Mouse (Mus musculus): ENCODE data around the gene Ppp2r5d. TPM values are rescaled to one million over a fixed set of nuclear protein-coding genes. Genes with fewer than 3 reads are reported as not detected.

Ppp2r5d gene
- polyA plus RNA-seq, 1 experiment from 2014 or later, result 57.7 TPM

GRCm38 (mm10) chr17:46678911-46679310 is 26.0 kb downstream of the Ppp2r5d start:
- Histone ChIP-seq H3K36me3 (peaks cover 57% of the 10 kb centered on the region), H3K27me3 (replicated peaks) (no peaks in the 10 kb centered on the region), H3K4me3 (peak overlapping the region; percentile 97), H3K27ac (replicated peaks) (peak overlapping the region; percentile 96), H3K4me2 (peak overlapping the region; percentile 87), H3K9ac (peak overlapping the region; percentile 96), H3K9me3 (no peaks in the 10 kb centered on the region), H3K4me1 (peaks cover 48% of the 10 kb centered on the region)
- ATAC-seq (ENCODE audit: extremely low read depth, insufficient number of reproducible peaks, low FRiP score, low TSS enrichment), result no peak
- 21% methylated on average over 9 of the region's 9 CpGs for WGBS

DNA sequence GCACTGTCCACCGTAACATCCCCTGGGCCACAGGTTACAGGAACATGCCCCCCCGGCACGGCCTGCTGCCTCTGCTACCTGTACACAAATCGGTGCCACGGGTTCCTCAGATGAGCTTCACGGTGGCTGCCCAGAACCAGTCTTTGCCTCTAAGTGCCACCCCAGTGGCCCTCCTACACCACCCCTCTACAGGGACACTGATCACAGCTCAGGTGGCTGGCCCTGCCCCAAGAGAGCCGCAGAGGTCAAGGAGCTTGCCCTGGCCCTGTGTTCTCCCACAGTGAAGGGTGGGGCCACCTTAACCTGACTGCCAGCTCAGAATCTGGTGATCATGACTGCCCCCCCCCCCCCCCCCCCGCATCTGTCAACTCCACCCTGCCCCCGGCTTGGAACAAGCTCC is 26.5 kb downstream of the Ppp2r5d start, which contains the start of gene Mea1:
Mea1 (plus strand) TSS at position 378 of the 400 bp plus-strand sequence.
- ATAC-seq (ENCODE audit: extremely low read depth, insufficient number of reproducible peaks, low FRiP score, low TSS enrichment), result no peak
- H3K9ac ChIP-seq, result peak within 1 kb of the TSS; percentile 96
- peak within 1 kb of the TSS; percentile 87 for H3K4me2 ChIP-seq
- H3K27ac ChIP-seq (replicated peaks), result peak within 1 kb of the TSS; percentile 96
- H3K27me3 ChIP-seq (replicated peaks), result no peaks in the 10 kb centered on the region
- WGBS, result 68% methylated on average over 9 of the region's 9 CpGs
- H3K4me3 ChIP-seq, result peak within 1 kb of the TSS; percentile 97
- H3K36me3 ChIP-seq, result peaks cover 52% of the 10 kb centered on the region
- H3K4me1 ChIP-seq, result peaks cover 46% of the 10 kb centered on the region
- no peaks in the 10 kb centered on the region for H3K9me3 ChIP-seq

DNA sequence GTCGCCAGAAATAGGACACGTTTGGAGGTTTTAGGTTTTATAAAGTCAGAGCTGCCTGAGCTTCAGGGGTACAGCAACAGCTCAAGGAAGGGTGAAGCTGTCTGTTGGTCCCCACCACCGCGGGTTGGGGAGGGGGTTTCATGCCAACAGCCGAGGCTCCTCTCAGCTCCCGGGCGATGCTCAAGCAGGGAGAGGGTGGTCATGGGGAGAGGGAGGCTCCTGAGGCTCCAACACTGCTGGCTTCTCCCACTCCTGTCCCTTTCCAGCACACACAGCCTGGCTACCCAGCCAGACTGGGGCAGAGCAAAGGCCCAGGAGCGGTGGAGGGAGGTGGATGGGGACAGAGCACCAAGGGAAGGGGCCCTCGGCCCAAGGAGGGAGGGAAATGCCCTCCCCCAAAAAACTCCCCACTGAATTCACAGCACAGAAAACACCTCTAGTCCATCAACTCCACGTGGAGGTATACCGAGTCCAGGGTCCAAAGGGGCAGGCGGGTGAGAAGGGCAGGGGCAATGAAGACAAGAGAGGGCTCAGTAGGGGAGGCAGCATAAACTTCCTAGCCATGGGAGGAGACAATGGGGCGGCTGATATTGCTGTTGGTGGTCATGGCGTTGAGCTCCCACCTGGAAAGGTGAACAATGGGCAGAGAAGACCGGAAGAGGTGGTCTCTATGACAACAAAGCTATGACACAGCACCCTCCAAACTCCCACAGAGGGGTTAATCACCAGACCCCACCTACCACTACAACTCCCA is 30.2 kb downstream of the Ppp2r5d start:
- peaks cover 43% of the 10 kb centered on the region for H3K4me1 ChIP-seq
- ATAC-seq (ENCODE audit: extremely low read depth, insufficient number of reproducible peaks, low FRiP score, low TSS enrichment), result no peak
- H3K27me3 ChIP-seq (replicated peaks), result no peaks in the 10 kb centered on the region
- peaks cover 64% of the 10 kb centered on the region for H3K36me3 ChIP-seq
- H3K9ac ChIP-seq, result peak overlapping the region; percentile 92
- peak overlapping the region; percentile 85 for H3K27ac ChIP-seq (replicated peaks)
- H3K4me2 ChIP-seq, result peak overlapping the region; percentile 81
- WGBS, result 22% methylated on average over 15 of the region's 15 CpGs
- H3K4me3 ChIP-seq, result peak overlapping the region; percentile 83
- no peaks in the 10 kb centered on the region for H3K9me3 ChIP-seq

DNA sequence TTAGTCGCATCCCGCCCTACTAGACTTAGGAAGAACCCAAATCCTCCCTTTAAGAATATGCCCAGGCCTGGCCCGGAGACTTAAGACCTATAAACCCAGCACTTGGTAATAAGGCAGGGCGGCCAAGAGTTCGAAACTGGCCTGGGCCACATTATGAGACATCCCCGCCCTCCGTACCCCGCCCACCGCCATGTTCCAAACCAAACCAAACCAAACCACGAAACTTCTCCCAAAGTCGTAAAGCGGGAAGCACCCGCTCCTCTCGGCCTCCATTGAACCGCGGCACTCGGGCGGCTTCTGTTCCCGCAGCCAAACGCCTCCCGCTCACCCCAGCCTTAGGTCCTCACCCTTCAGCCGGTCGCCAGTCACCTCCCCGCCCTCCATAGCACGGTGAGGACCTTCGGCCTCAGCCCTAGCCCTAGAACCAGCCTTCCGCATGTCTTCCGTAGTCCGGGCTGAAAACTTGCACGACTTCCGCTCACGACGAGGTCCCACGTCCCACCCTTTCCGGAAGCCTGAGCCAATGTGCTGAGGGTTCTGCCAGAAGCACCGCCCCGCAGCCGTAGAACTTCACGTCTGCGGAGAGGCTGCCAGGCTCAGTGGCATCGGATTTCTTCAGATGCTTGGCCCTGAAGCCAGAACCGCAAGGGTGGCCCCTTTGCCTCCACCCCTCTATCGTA is 30.9 kb downstream of the Ppp2r5d start, which contains the start of gene Rrp36:
Rrp36 (minus strand) TSS at position 503 of the 680 bp plus-strand sequence.
- H3K36me3 ChIP-seq, result peaks cover 71% of the 10 kb centered on the region
- peak within 1 kb of the TSS; percentile 92 for H3K9ac ChIP-seq
- H3K4me1 ChIP-seq, result peaks cover 36% of the 10 kb centered on the region
- H3K27me3 ChIP-seq (replicated peaks), result no peaks in the 10 kb centered on the region
- H3K27ac ChIP-seq (replicated peaks), result peak within 1 kb of the TSS; percentile 85
- WGBS, result under 1% methylated on average over 43 of the region's 43 CpGs
- peak; percentile 77 for ATAC-seq (ENCODE audit: extremely low read depth, insufficient number of reproducible peaks, low FRiP score, low TSS enrichment)
- no peaks in the 10 kb centered on the region for H3K9me3 ChIP-seq
- peak within 1 kb of the TSS; percentile 83 for H3K4me3 ChIP-seq
- peak within 1 kb of the TSS; percentile 81 for H3K4me2 ChIP-seq

DNA sequence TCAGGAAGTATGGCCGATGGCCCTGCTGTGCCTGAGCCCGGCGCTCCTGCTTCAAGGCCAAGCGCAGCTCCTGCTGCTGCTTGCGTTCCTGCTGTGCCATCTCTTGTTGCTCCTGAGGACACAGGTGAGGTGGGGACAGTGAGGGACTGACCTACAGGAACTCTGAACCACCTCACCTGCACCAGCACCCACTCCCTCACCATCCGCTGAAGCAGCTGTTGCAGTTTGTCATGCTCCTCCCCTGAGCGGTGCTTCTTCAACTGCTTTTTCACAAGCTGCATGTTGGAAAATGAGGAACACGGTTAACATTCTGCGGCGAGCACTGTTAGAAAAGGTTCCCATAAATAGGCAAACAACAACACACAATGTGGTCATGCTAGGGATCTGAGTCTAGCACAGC is 35.0 kb downstream of the Ppp2r5d start:
- Histone ChIP-seq H3K27me3 (replicated peaks) (no peaks in the 10 kb centered on the region), H3K27ac (replicated peaks) (no peak overlapping the region), H3K36me3 (peaks cover 77% of the 10 kb centered on the region), H3K9ac (no peak overlapping the region), H3K4me3 (no peak overlapping the region), H3K4me1 (peaks cover 17% of the 10 kb centered on the region), H3K9me3 (no peaks in the 10 kb centered on the region), H3K4me2 (no peak overlapping the region)
- ATAC-seq (ENCODE audit: extremely low read depth, insufficient number of reproducible peaks, low FRiP score, low TSS enrichment), result no peak
- WGBS, result 93% methylated on average over 10 of the region's 10 CpGs

DNA sequence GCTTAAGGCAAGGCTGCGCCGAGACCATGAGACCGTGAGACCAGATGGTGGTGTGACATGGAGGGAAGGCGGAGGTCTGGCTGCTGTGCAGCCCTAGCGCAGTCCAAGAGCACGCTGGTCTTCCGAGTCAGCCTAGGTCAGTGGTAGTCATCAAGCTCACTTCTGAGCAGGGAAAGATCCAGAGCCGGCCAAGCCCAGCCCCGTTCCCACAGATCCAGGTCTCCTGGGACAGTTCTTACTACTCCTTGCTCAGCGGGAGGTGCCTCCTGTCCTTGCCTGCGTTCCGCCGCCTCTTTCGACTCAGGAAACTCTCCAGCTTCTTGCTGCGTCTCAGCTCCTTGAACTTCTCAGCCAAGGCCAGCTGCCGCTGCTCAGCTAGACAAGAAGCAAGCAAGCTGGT is 37.2 kb downstream of the Ppp2r5d start:
- Histone ChIP-seq H3K9ac (no peak overlapping the region), H3K4me2 (no peak overlapping the region), H3K27me3 (replicated peaks) (no peaks in the 10 kb centered on the region), H3K27ac (replicated peaks) (no peak overlapping the region), H3K4me3 (no peak overlapping the region), H3K36me3 (peaks cover 93% of the 10 kb centered on the region), H3K9me3 (no peaks in the 10 kb centered on the region), H3K4me1 (peaks cover 1% of the 10 kb centered on the region; the same call in 1 of the 2 replicates)
- 81% methylated on average over 16 of the region's 16 CpGs for WGBS
- no peak for ATAC-seq (ENCODE audit: extremely low read depth, insufficient number of reproducible peaks, low FRiP score, low TSS enrichment)

GRCm38 (mm10) chr17:46662730-46663129 is 42.2 kb downstream of the Ppp2r5d start:
- H3K27me3 ChIP-seq (replicated peaks), result no peaks in the 10 kb centered on the region
- no peak overlapping the region for H3K4me2 ChIP-seq
- peaks cover 100% of the 10 kb centered on the region for H3K36me3 ChIP-seq
- no peaks in the 10 kb centered on the region for H3K9me3 ChIP-seq
- 87% methylated on average over 5 of the region's 5 CpGs for WGBS
- no peak overlapping the region for H3K4me3 ChIP-seq
- ATAC-seq (ENCODE audit: extremely low read depth, insufficient number of reproducible peaks, low FRiP score, low TSS enrichment), result no peak
- H3K4me1 ChIP-seq, result no peaks in the 10 kb centered on the region
- H3K9ac ChIP-seq, result no peak overlapping the region; the same call in 1 of the 2 replicates
- no peak overlapping the region for H3K27ac ChIP-seq (replicated peaks)

- no peak overlapping the region for H3K4me2 ChIP-seq
- no peaks in the 10 kb centered on the region for H3K4me1 ChIP-seq
- H3K9ac ChIP-seq, result no peak overlapping the region
- no peaks in the 10 kb centered on the region for H3K9me3 ChIP-seq
- H3K36me3 ChIP-seq, result peaks cover 100% of the 10 kb centered on the region
- ATAC-seq (ENCODE audit: extremely low read depth, insufficient number of reproducible peaks, low FRiP score, low TSS enrichment), result no peak
- H3K4me3 ChIP-seq, result no peak overlapping the region
- H3K27ac ChIP-seq (replicated peaks), result no peak overlapping the region
- WGBS, result 88% methylated on average over 12 of the region's 12 CpGs
- H3K27me3 ChIP-seq (replicated peaks), result no peaks in the 10 kb centered on the region
Observed at GRCm38 (mm10) chr17:46661981-46662380, 42.9 kb downstream of the Ppp2r5d start.

GRCm38 (mm10) chr17:46661351-46661750 is 43.6 kb downstream of the Ppp2r5d start:
- ATAC-seq (ENCODE audit: extremely low read depth, insufficient number of reproducible peaks, low FRiP score, low TSS enrichment), result no peak
- no peaks in the 10 kb centered on the region for H3K9me3 ChIP-seq
- WGBS, result 88% methylated on average over 9 of the region's 9 CpGs
- H3K36me3 ChIP-seq, result peaks cover 100% of the 10 kb centered on the region
- no peak overlapping the region for H3K4me3 ChIP-seq
- H3K27me3 ChIP-seq (replicated peaks), result no peaks in the 10 kb centered on the region
- no peak overlapping the region for H3K27ac ChIP-seq (replicated peaks)
- H3K4me2 ChIP-seq, result no peak overlapping the region
- H3K4me1 ChIP-seq, result no peaks in the 10 kb centered on the region
- no peak overlapping the region for H3K9ac ChIP-seq

GRCm38 (mm10) chr17:46656054-46656453 is 48.9 kb downstream of the Ppp2r5d start:
- WGBS, result 68% methylated on average over 6 of the region's 6 CpGs
- no peaks in the 10 kb centered on the region for H3K9me3 ChIP-seq
- no peak for ATAC-seq (ENCODE audit: extremely low read depth, insufficient number of reproducible peaks, low FRiP score, low TSS enrichment)

DNA sequence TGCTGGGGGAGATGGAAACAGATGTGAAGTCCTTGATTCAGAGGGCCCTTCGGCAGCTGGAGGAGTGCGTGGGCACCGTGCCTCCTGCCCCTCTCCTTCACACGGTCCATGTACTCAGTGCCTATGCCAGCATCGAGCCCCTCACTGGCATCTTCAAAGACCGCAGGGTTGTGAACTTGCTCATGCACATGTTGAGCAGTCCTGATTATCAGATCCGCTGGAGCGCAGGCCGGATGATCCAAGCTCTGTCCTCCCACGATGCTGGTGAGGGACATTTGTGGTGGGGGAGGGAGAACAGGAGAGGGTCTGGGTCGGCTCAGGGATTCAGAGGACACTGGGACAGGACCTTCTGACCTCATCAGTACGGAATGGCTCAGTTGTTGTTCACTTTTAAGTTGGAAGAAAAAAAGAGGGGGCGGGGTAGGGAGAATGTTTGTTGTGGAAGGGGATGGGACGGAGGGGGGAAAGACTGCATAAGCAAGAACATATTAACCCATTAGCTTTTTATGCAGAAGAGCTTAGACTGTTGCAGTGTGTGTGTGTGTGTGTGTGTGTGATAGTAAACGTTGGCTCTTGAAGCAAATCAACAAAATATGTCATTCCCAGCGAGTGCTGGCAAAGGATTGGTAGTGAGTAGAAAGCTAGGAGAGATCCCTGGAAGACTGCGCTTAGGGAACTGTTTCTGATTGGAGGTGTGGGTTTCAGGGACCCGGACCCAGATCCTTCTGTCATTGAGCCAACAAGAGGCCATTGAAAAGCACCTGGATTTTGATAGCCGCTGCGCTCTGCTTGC is 53.0 kb downstream of the Ppp2r5d start:
- Histone ChIP-seq H3K27ac (replicated peaks) (peak overlapping the region; percentile 98), H3K4me3 (peak overlapping the region; percentile 80), H3K9ac (peak overlapping the region; percentile 97), H3K9me3 (no peaks in the 10 kb centered on the region), H3K36me3 (peaks cover 65% of the 10 kb centered on the region), H3K27me3 (replicated peaks) (no peaks in the 10 kb centered on the region), H3K4me1 (peaks cover 46% of the 10 kb centered on the region), H3K4me2 (peak overlapping the region; percentile 80)
- WGBS, result 55% methylated on average over 20 of the region's 20 CpGs
- ATAC-seq (ENCODE audit: extremely low read depth, insufficient number of reproducible peaks, low FRiP score, low TSS enrichment), result no peak

More at GRCm38 (mm10) chr17:46656054-46656453, 48.9 kb downstream of the Ppp2r5d start:
- no peak overlapping the region for H3K27ac ChIP-seq (replicated peaks)
- peaks cover 30% of the 10 kb centered on the region for H3K4me1 ChIP-seq
- peaks cover 88% of the 10 kb centered on the region for H3K36me3 ChIP-seq
- no peak overlapping the region for H3K4me2 ChIP-seq
- H3K9ac ChIP-seq, result no peak overlapping the region
- H3K27me3 ChIP-seq (replicated peaks), result no peaks in the 10 kb centered on the region
- H3K4me3 ChIP-seq, result no peak overlapping the region

Data from heart, embryonic 13.5 days (tissue).